Mouse (Mus musculus) embryonic fibroblast, embryonic 13.5 days (primary cell): ENCODE measurements around the gene Dmrt1.

Source experiments
- CTCF ChIP-seq: IDR thresholded peaks from 2 replicates; pipeline ENCODE4 v1.5.1; 2011; ENCODE audit warnings: mild to moderate bottlenecking, control low read depth, low read length, moderate library complexity, borderline replicate concordance; ENCODE audit not compliant: insufficient read depth
- POLR2A ChIP-seq: IDR thresholded peaks from 2 replicates; pipeline ENCODE4 v1.6.1; 2011; ENCODE audit warnings: low read depth, mild to moderate bottlenecking, control low read depth, low read length, moderate library complexity

GRCm38 (mm10) chr19:25497434-25497833 lies 8.0 kb upstream of the Dmrt1 start:
- TF ChIP-seq POLR2A (no peak), CTCF (no peak)
